Mouse (Mus musculus) gastrocnemius, adult 8-10 months (tissue): ENCODE data around the gene Arhgef10l. TPM values are rescaled to one million over a fixed set of nuclear protein-coding genes. Genes with fewer than 3 reads are reported as not detected.

ENCODE experiments used
- DNase-seq, 2 experiments: peaks; one replicate each; pipeline ENCODE4 v3.0.0; 2022; ENCODE audit warnings: low spot score in 2 of 2
- total RNA-seq, 4 experiments: library from RNA; stranded (reverse); gene quantifications; 2 replicates each; pipeline ENCODE4 v1.2.4; 2022

Gene Arhgef10l
- total RNA-seq, 4 experiments from 2014 or later: 50.0 to 66.3 (median 54.8) TPM

DNA sequence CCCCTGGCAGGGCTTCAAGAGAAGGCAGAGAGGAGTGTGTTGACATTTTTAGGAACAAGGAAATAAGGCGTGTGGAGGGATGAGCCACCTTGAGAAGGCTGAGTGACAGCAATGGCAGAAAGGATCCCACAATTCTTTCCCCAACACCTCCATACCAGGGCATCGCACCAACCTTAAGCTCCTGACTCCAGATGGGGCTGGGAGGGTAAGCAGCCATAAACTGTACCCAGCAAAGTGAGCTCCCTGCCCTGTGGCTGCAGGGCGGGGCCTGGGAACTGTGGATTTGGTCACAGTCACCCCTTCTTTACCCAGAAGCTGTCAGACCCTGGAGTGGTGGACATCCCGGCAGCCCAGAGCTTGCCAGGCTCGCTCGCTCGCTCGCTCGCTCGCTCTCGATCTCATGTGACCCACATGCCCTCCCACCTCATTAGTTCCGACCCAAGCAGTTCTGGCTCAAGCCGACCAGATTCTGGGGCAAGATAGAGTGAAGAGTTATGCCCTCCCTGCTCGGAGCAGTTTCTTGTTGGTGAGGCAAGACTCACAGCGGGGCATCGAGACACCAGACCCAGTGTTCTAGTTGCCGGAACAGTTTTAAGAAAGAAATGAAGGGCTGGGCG is 4.3 kb downstream of the Arhgef10l start:
- DNase-seq: no peak

DNA sequence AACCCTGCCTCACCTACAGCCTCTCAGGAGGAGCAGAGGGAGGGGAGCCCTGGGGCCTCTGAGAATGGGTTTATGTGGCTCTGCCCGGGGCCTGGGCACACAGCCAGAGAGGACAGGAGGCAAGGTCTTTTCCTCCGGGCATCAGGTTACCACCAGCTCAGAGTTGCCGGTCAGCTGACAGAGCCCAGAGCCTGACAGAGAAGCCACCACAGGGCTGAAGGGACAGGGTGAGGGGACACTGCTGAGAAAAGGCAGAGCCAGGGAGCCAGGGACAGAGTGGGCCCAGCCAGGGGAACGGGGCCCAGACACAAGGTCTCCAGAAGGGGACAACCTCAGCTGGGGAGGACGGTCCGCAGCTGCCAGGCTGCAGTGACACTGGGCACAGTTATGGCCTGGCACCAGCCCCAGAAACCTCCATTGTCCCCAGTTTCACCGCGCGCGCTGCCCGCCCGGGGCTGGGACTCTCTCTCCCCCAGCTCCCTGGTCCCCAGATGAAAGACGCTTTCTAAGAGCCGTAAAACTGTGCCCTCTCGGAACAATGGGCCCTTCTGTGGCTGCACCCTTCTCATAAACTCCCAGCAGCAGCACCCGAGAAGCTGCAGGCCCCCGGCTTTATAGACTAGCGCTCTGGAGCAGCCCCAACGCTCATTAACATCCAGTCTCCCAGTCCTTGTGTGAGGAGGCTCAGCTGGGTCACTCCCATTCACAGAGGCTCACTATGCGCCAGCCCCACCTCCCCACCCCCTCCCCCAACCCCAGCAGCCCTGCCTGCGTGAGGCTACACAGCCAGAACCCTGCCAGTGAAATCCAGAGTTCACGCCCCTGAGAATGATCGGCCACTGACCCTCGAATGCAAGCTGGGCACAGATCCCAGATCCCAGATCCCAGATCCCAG is 7.9 kb downstream of the Arhgef10l start:
- DNase-seq: peak; percentile 69 to 85

DNA sequence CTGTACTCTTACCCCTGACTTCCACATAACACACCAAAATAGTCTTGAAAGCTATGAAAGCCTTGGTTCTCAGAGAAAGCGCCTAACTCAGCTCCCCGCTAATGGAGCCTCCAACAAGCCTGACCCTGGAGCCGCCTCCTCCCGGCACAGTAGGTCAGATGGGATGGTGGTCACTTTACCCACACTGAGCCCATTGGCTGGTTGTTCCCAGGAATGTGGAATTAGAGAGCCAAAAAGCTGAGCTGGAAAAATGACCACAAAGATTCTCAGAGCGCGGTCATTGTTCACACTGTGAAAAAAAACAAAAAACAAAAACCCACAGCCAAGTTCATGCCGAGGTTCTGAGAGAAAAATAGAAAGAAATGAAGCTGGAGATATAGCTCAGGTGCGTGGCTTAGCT is 9.3 kb downstream of the Arhgef10l start:
- DNase-seq: no peak

DNA sequence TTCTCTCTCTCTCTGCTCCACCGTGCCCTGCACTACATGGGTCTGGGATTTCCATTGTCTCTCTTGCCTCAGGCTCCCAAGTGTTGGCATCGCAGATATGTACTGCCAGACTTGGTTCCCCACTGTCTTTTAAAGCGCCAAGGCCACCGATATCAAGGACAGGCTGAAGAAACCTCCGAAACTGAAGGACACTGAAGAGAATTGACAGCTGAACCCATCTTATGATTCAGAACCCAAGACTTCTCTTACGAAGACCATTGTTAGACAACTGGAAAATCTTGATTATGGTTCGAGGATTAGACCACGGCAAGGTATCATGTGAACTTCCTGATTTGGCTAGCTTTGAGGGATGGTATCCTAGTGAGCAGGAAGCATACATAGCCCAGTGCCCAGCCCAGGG is 11.0 kb downstream of the Arhgef10l start:
- no peak for DNase-seq

DNA sequence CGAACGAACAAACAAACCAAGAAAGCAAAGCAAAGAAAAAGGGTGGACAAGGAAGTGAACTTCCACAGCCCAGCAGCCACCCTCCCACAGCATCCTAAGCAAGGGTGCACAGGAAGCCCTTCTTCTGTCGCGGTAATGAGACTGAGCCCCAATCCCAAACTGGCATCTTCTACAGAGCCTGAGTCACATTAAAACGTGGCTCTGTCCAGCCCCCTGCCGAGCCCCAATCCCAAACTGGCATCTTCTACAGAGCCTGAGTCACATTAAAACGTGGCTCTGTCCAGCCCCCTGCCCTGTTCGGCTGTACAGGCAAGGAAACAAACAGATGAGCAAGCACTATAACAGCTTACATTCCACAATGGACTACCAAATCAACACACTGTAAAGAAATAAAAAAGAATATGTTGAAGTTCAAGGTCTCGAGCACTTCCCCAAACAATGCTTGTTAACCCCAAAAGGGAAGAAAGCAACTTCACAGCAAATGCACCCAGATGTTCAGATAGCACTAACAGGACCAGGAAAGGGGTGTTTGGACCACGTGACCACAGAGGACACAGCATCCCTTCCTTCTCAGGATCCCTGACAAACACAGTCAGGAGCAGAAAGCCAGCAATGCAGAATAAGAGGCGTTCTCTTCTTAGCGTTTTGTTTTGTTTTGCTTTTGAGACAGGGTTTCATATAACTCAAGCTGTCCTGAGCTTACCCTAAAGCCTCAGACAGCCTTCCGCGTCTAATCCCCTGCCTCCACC is 11.8 kb downstream of the Arhgef10l start:
- DNase-seq: no peak

DNA sequence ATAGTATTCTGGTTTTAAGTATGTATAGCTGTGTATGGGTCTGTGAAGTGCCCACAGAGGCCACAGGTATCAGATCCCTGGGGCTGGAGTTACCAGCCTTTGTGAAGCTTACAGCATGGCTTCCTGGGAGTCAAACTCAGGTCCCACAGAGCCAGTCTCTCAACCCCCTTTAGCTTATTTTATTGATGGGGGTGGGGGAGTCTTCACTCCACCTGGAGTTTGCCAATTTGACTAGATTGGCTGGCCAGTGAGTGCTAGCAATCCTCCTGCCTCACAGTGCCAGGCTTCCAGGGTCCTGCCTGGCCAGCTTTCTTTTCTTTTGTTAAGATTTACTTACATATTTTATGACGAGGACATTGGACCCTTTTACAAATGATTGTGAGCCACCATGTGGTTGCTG is 16.1 kb downstream of the Arhgef10l start:
- DNase-seq: no peak

DNA sequence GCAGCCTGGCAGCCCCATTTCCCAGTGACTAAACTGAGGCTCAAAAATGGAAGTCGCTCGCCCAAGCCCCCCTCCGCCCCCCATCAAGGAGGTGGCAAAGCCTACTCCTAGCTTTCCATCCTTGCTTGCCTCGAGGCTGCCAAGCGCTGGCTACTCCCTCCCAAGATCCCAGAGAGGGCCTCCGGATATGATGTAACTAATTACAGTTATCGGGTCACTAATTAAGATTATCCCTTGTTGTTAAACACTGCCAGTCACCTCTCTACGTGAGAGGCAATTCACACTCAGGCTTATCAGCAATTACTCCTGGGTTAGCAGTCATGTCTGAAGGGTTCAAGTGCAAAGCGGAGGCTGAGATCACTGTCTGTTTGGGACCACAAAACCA is 16.6 kb downstream of the Arhgef10l start:
- DNase-seq: no peak

DNA sequence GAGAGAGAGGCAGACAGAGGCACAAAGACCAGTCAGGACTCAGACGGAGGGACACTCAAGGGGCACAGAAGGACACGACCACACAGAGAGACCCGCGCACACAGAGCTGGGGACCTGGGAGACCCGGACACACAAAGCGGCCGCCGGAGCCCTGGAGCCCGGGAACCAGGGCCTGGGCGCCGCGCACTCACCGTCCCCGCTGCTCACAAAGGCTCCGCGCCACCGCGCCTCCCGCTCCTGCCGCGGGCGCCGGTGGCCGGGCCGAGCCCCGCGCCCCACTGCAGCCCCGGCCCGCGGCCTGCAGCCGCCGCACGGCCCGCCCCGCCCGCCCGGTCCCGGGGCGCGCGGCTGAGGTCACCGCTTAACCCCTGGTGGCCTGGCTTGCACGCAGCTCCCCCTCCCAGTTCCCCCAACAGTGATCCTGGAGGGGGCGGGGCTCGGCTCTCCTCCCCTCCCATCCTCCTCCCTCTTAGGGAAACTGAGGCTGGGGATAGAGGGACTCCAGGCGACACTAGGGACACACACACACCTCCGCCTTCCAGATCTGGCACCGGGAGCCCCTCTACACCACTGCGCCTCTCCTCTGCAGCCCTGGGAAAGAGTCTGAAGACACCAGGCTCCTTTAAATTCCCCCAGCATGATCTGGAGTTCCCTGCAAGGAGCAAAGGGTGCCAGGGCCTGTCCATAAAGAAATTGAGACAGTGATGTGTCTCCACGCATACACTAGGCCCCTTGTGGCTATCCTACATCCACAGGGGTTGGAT is 17.2 kb downstream of the Arhgef10l start:
- no peak for DNase-seq

DNA sequence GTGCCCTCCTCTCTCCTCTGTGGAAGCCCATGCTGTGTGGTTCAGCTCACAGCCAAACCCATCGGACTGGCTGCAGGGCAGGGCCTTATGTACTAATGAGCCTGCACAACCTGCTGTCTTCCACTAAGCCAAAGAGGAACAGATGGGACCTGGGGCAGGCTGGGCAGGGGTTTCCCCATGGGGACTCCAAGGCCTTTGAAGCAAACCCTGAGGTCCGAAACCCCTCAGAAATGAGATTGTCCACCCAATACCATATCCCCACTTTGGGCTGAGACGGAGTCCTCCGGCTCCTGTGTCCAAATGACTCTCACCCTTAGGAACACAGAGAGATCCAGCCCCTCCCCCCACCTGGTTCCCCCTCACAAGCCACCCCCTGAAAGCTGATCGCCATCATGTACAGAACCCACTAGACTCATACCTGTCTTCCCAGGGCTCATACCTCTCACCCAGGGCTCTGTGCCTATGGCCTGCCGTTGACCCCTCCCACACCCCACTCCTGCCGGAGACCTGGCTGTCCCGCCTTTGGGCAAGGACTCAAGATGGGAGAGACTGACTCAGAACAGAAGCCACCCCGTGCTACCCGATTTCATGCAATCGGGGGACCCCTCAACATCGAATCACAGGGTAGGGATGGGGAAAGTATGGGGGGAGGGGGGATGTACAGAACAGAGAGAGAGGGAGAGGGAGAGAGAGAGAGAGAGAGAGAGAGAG is 17.9 kb downstream of the Arhgef10l start:
- DNase-seq: no peak

DNA sequence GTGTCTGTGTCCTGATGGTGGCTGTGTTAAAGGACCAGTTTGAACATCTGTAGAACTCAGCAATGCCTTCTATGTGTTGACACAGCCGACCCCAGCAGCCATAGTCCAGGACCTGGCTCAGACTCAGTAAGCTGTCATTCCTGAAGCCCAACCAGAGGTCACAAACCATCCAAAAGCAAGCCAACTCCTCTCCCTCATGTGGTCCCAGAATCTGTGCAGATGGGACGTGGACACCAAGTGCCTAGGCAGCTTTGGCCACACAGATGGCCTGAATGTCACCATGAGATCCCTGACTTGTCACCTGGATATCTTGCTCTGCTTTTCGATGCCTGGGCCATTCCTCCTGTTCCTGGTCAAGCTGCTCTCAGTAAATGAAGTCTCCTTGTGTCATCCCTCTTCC is 20.2 kb downstream of the Arhgef10l start:
- DNase-seq: no peak

DNA sequence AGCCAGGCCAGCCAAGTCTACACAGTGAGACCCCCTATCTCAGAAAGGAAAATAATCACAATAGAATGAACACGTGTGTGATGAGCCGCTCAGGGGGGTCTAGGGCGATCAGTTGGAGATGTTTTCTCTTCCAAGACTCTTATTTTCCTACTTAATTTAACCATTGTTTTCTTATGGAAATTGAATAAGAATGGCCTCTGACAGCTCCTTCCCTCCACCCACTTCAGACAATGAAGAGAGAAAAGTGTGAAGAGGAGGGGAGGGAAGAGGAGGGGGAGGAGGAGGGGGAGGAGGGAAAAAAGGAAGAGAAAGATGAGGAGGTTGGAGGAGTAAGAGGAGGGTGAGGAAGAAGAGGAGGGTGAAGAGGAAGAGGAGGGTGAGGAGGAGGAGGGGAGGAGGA is 21.1 kb downstream of the Arhgef10l start:
- no peak for DNase-seq

DNA sequence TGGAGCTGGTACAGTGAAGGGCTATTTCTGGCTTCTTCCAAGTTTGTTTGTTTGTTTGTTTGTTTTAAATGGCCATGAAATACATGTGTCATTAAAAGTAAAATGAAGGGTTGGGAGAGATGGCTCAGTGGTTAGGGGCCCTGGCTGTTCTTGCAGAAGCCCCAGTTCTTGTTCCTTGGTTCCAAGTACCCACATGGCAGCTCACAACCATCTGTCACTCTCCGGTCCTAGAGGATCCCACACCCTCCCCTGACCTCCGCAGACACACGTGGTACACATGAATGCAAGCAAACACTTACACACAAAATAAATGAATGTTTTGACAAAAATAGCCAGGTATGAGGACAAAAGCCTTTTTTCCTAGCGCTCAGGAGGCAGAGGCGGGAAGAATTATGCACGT is 21.5 kb downstream of the Arhgef10l start:
- DNase-seq: no peak

DNA sequence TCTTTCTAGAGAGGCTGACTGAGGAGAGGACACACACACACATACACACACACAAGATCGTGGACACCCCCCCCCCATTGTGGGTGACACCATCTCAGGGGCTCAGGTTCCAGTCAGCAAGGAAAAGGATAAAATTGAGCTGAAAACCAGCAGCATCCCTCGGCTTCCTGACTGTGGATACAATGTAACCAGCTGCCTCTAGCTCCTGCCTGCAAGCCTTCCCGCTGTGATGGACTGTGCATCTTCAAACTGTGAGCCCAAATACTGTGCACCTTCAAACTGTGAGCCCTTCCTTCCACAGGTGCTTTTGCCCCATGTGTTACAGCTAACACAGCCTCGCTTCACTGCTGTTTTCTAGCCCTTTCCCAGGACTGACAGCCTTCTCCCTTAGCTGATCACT is 23.4 kb downstream of the Arhgef10l start:
- no peak for DNase-seq

DNA sequence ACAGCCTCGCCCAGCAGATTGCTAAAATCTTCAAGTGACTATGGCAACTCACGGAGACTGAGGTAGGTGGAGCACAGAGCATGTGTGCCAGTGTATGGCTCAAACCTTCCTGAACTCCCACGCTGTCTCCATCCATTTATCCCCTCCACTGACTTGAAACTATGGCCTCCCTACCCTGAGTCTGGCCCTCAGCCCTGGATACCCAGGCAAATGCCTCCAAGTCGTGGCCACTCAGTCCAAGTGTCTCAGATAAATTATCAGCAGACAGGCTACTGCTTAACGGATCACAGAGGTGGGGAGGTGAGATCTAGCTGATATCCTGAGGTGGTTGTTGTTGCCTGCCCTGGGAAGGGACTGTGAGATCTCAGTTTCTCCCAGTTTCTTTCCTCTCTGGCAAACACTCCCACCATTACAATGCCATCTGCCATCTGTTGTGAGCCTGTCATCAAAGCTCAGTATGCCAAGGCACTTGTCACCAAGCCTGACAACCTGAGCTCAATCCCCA is 24.3 kb downstream of the Arhgef10l start:
- DNase-seq: no peak

DNA sequence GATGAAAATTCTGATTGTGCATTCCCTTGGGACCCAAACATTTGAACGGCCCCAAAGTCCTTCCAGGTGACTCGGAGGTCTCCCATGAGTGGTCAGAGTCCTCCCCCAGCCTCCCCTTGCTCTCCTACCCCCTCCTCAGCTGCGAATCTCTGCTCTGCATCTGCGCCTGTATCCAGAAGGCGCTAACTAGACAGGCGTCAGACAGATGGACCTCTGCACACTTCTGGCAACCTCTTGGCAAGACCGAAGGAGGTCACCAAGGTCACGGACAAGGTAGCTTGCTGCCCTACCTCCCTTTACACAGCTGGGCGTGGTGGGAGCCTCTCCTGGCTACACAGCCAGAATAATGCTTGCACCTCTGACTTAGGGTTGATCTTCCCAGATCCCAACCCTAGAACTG is 25.1 kb downstream of the Arhgef10l start:
- no peak for DNase-seq

DNA sequence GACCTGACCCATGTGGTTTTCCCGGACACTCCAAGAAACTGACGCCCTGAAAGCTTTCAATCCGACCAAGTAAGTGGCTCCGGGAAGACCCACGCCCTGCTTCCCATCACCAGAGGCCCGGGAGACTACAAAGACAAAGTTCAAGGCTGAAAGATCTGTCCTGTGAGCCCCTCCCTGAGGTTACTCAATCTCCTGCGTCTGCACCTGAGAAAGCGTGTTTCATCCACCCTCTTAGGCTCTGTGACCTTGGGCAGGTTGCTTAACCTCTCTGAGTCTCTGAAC is 25.6 kb downstream of the Arhgef10l start:
- no peak for DNase-seq

DNA sequence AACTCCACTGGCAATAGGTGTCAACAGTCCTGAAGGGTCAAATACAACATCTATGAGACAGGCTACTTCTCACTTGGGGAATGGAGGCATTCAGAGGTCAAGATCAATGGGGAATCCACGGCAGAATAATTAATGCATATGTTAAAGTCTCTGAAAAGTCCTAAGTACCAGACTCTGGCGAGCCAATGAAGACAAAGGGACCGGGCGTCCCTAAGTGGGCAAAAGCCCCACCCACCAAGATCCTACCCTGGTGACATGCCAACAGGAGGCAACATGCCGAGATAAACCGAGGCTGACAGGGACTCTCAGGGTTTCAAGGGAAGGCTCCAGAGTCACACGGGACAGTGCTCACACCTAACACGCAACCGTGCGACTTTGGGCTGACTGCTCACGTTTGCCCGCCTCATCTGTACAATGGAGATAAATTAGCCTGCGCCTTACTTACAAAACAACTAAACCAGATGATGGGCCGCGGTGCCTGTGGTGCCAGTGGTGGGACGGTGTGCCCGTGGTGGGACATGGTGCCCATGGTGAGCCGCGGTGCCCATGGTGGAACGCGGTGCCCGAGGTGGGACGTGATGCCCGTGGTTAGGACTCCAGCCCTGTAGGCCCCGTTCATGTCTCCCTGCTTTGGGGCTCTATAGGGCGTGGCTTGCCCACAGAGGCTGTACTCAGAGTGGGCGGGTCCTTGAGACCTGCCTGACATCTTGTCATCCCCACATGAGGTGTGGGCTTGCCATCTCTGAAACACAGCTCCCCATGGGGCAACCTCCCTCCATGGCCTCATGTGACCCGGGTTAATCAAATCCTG is 26.2 kb downstream of the Arhgef10l start:
- no peak for DNase-seq

DNA sequence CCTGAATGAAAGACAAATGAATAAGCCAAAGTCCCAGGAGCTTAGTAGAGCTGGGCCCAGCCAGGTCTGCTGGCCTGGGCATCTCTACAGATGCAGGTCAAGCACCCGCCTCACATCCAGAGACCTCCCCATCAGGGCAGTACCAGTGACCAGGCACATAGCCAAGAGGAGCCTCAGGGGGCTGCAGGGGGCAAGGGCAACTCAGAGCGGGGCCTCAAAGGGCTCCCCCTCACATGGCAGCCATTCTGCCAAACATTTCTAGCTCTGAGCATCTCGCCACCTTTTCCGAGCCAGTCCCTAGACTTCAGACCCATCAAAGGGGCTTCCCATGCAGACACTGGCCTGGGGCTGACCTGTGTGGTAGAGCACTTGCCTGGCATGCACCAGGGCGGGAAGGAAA is 27.2 kb downstream of the Arhgef10l start:
- DNase-seq: no peak

DNA sequence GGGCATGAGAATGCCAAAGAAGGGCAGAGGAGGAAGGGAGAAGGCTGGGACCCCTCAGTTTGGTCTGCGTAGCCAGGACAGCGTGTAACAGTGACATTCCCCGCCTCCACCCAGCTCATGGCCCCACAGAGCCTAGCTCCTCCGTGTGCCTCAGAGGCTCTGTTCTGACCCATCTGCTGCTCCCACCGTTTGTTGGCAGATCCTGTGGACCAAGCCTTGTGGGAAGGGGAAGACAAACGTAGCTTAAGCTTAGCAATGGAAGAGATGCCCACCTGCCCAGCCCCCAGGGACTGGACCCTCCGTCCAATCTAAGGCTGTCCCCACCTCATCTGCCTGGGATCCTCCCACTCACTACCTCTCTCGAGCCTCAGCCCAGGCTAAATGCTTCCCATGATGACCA is 28.5 kb downstream of the Arhgef10l start:
- DNase-seq: no peak

DNA sequence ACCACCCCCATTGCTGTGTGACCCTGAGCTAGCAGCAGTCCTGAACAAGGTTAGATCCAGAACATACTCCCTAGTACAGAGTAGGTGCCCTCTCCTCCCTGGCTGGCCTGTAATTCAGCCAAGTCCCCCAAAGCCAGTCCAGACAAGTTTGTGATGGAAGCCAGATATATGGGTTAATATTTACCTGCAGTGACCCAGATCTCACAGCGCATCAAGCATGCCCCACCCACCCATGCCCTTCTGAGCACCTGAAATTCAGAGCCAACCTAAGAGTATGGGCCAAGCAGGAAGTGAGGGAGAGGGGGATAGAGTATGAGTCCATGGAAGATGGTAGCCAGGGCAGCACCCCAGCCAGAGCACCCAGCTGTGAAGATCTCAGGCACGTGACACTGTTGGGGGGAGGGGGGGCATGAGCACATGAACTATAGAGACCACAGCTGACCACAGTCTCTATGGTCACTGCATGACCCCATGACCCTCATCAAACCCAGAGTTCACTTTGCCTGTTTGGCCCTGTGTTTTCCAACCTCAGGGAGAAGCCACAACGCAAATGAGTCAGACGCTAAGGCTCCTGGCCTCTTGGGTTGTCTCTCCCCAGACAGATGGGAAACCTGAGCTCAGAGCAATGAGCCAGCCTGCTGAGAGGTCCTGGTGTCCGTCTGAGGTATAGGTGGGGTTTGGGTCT is 29.4 kb downstream of the Arhgef10l start:
- DNase-seq: no peak
